Mouse (Mus musculus): ENCODE results near the gene Vmn2r99. TPM values are rescaled to one million over a fixed set of nuclear protein-coding genes. Genes with fewer than 3 reads are reported as not detected.

Vmn2r99 gene
- not detected for polyA plus RNA-seq (2014; fragmentation: Illumina TruSeq; extraction: RNeasy Lipid Tissue Mini Kit (QIAGEN cat#74804); ENCODE audit: low read depth, low replicate concordance)

GRCm38 (mm10) chr17:19361649-19362048 is at the start of gene Vmn2r99:
Gene Vmn2r99 (plus strand): TSS chr17:19361949.

Other genes starting within 250 kb of the Vmn2r99 start
- gene Vmn2r100, start 142.8 kb downstream of the Vmn2r99 start, polyA plus RNA-seq (2014; fragmentation: Illumina TruSeq; extraction: RNeasy Lipid Tissue Mini Kit (QIAGEN cat#74804); ENCODE audit: low read depth, low replicate concordance), result not detected
- gene Vmn2r101, start 215.3 kb downstream of the Vmn2r99 start, polyA plus RNA-seq (2014; fragmentation: Illumina TruSeq; extraction: RNeasy Lipid Tissue Mini Kit (QIAGEN cat#74804); ENCODE audit: low read depth, low replicate concordance), result not detected